Mouse (Mus musculus): ENCODE results near the gene Spink4.

Gene Spink4

DNA sequence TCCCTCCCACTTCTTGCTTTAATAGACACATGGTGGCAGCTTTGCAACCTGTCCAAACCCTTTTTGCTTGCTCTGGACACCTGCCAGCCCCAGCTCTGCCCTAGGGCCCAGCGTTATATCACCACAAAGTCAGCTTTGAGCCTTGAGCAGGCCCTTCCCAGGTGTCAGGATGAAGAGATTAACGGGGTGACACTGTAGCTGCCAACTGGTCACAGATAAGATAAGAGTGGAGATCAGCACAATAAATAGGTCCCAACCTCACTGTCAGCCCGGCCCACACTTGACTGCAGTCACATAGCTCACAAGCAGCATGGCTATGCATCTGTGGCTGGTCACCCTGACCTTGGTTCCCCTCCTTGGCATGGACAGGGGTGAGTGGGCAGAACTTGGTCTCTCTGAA lies at the start of gene Spink4:
TSS of gene Spink4 (plus strand) at position 268 of the 400 bp plus-strand sequence.
- no peak for DNase-seq

GRCm38 (mm10) chr4:40870206-40870605 lies 49.6 kb upstream of the Spink4 start:
- DNase-seq: no peak

DNA sequence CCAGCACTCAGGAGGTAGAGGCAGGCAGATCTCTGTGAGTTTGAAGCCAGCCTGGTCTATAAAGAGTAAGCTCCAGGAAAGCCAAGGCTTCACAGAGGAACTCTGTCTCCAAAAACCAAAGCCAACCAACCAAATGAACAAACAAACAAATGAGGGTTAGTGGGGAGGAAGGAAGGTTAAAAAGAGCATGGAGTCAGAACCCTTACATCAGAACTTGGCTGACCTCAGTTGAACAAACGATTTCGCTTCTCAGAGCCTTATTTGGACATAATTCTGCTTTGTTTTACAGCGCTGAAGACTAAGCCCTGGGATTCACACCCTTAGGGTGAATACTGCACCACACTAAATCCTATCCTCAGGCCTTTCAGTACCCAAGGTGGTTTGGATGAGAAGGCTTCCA lies 47.7 kb upstream of the Spink4 start:
- no peak for DNase-seq

DNA sequence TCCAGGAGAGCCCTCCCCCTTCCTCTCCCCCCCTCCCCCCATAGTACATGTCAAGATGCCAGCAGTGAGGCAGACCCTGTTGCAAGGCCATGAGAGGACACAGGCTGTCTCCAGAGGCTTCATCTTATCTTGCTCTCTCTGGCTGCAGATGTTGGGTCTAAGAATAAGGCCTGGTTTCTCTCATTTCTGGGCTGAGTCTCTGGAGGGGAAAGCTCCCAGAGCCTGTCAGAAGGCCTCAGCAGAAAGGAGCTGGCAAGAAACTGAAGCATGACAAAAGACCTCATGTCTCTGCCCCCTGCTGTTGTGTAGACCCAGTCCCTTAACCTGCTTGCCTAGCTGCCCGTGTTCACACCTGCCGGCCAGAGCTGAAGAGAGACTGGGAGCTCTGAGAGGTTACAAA lies 46.5 kb upstream of the Spink4 start:
- peak; percentile 98 for DNase-seq

GRCm38 (mm10) chr4:40874151-40874600 lies 45.7 kb upstream of the Spink4 start:
- peak; percentile 98 for DNase-seq

- DNase-seq: no peak
Observed at GRCm38 (mm10) chr4:40874794-40875552, 44.9 kb upstream of the Spink4 start.

- peak; percentile 90 for DNase-seq
Observed at GRCm38 (mm10) chr4:40875842-40876241, 44.0 kb upstream of the Spink4 start.

DNA sequence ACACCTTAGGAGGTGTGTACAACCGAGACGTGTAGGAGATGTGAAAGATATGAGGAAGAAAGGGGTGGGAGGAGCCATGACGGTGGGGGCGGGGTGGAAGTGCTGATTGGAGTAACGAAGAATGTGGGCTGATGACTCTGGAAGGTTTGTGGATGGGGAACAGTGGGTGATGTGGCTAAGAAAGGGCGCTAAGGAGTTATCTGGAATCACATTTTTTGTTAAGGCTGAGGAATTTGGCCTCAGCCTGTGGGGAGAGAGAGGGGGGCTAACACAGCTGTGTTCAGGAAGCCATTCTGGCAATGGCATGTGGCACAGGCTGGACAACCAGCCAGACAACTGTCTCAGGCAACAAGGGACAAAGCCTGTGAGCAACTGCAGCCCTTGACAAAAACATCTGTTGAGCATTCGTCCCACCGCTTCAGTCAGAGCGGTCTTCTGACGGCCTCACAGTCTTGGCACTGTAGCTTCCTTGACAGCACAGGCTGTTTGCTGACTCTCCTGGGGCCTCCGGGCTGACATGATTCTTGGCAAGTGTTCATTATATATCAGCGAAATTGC lies 43.0 kb upstream of the Spink4 start:
- DNase-seq: peak; percentile 99

- DNase-seq: no peak
Observed at GRCm38 (mm10) chr4:40877528-40877927, 42.3 kb upstream of the Spink4 start.

GRCm38 (mm10) chr4:40883200-40883599 lies 36.7 kb upstream of the Spink4 start:
- DNase-seq: no peak

GRCm38 (mm10) chr4:40884282-40885165 lies 35.3 kb upstream of the Spink4 start:
- peak; percentile 93 for DNase-seq

- peak; percentile 94 for DNase-seq
Observed at GRCm38 (mm10) chr4:40885166-40885525, 34.7 kb upstream of the Spink4 start.

DNA sequence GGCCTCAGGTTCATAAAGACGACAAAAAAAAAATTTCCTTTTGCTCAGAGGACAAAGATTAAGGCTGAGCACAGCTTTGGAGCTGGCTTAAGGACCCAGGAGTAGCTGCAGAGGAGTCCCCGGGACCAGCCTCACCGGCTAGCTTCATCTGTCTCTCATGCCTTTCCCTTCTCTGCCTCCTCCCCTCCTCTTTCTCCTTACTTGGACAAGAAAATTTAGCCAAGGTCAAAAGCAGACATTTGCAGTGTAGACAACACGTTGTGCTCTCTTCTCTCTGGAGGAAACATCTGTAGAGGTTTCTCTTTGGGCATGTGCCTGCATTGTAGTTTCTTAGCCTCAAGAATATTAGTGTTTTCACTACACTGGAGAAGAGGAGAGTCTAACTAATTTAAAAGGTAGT lies 34.0 kb upstream of the Spink4 start:
- peak; percentile 85 for DNase-seq

GRCm38 (mm10) chr4:40888839-40889238 lies 31.0 kb upstream of the Spink4 start:
- no peak for DNase-seq

DNA sequence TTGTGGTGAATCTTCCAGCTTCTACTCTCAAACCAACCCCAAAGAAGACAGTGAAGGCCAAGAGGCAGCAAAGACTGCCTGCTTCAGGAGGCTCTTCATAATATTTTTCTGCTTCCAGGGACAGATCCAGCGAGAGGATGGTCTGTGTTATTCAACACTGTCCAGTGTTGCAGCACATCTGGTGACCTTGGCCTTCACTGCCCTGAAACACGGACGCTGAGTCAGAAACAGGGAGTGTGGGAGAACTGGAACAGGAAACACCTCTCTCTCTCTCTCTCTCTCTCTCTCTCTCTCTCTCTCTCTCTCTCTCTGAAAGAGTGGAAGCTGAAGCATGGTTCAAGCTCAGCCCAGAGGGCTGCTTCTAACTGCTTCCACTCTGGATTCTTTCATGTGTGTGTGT lies 30.6 kb upstream of the Spink4 start:
- DNase-seq: peak; percentile 94

DNA sequence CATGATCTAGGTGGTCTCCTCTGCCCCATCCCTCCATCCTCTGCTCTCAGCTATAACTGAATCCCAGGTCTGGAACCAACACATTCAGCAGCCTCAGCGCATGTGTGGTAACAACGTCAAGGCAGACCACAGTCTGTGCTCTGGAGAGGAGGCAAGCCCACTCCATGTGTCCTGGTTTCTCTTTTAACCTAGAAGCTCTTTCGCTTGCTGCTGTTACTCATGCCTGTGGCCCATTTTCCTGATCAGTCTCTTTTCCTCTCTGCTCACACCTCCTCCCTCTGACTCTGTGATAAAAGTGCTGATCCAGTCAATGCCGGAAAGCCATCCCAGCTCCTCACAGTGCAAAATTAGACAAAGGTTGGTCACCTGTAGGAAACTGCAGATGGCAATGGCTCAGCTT lies 29.9 kb upstream of the Spink4 start:
- no peak for DNase-seq

- DNase-seq: no peak
Observed at GRCm38 (mm10) chr4:40891206-40891605, 28.6 kb upstream of the Spink4 start.

GRCm38 (mm10) chr4:40895118-40895517 lies 24.7 kb upstream of the Spink4 start:
- no peak for DNase-seq

DNA sequence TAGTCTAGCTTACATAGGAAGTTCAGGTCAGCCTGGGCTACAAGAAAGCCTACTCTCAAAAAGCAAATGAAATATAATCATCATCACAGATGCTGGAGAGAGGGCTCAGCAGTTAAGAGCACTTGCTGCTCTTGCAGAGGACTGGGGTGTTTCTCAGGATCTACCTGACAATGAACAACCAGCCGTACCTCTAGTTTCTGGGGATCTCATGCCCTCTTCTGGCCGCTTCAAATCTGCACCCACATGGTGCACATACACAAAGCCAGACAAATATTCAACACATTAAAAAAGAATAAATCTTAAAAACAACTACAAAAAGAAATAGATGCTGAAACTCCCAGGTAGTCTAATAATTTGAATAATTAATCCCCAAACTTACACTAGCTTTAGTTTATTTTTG lies 24.2 kb upstream of the Spink4 start:
- no peak for DNase-seq

GRCm38 (mm10) chr4:40898476-40899044 lies 21.3 kb upstream of the Spink4 start:
- DNase-seq: no peak

- peak; percentile 91 for DNase-seq
Observed at GRCm38 (mm10) chr4:40899264-40899663, 20.6 kb upstream of the Spink4 start.

- no peak for DNase-seq
Observed at GRCm38 (mm10) chr4:40900071-40900470, 19.8 kb upstream of the Spink4 start.

- DNase-seq: no peak
Observed at GRCm38 (mm10) chr4:40900612-40901011, 19.2 kb upstream of the Spink4 start.

Measured in heart, adult 11 months (tissue).